Mouse (Mus musculus): ENCODE measurements around the gene Myo16.

- TF ChIP-seq GATA1 (IDR thresholded peaks at IDR 0.05; ENCODE audit: borderline replicate concordance, low read length) (no peak), FLI1 (IDR thresholded peaks at IDR 0.05; ENCODE audit: low read length) (no peak)
Observed at GRCm38 (mm10) chr8:10164959-10165358, 11.2 kb downstream of the Myo16 start.

Measured in megakaryocyte, embryonic 14.5 days (primary cell).